In genomic region chr11:70730427-70731038, GRCm38 (mm10) we compare ENCODE assay signal across 12 mouse cellular contexts. TPM values are rescaled to one million over a fixed set of nuclear protein-coding genes. Genes with fewer than 3 reads are reported as not detected.
DNase-seq lines count a peak whose midpoint lies in the region; ATAC-seq and TF ChIP-seq lines count a peak whose summit lies in the region.
"Had no signal": no experiment of that assay in that cellular context is flagged by ENCODE, and none has a peak within 500 bp of the region (broad histone marks: within the 10 kb centered on the region; RNA-seq: fewer than 3 reads in every experiment).

No protein-coding gene starts in this region.

- peaks cover 32% of the 10 kb centered on the region for H3K36me3 ChIP-seq in midbrain, embryonic 15.5 days (replicated peaks)
- H3K36me3 ChIP-seq in midbrain, embryonic 13.5 days, result peaks cover 40% of the 10 kb centered on the region
- peaks cover 14% of the 10 kb centered on the region; the same call in 1 of the 2 replicates for H3K36me3 ChIP-seq in stomach, postnatal 0 days (ENCODE audit: control insufficient read depth, insufficient read depth, low read length)

- no peak overlapping the region for H3K4me3 ChIP-seq in cerebellum, adult 2 months (replicated peaks; ENCODE audit: insufficient read depth, low read depth, low read length)
- H3K4me3 ChIP-seq in midbrain, embryonic 15.5 days, result no peak overlapping the region
- H3K4me3 ChIP-seq in midbrain, embryonic 13.5 days (replicated peaks), result no peak overlapping the region
- H3K4me3 ChIP-seq in stomach, postnatal 0 days (ENCODE audit: low read depth, low read length), result no peak overlapping the region
- H3K4me3 ChIP-seq: limb, embryonic 13.5 days; megakaryocyte, embryonic 14.5 days had no signal

- TF ChIP-seq POLR2A in cerebellum, adult 2 months (IDR thresholded peaks at IDR 0.05; ENCODE audit: borderline replicate concordance, insufficient read depth, low read length), result no peak

- H3K9me3 ChIP-seq in midbrain, embryonic 15.5 days, result no peaks in the 10 kb centered on the region
- no peaks in the 10 kb centered on the region for H3K9me3 ChIP-seq in midbrain, embryonic 13.5 days
- no peaks in the 10 kb centered on the region for H3K9me3 ChIP-seq in stomach, postnatal 0 days (ENCODE audit: control insufficient read depth, low read length)
- H3K9me3 ChIP-seq: limb, embryonic 13.5 days; megakaryocyte, embryonic 14.5 days had no signal

- no peak for ATAC-seq in midbrain, embryonic 15.5 days (replicated peaks)
- ATAC-seq in midbrain, embryonic 13.5 days, result no peak
- peak; percentile 55; the same call in 1 of the 2 replicates for ATAC-seq in stomach, postnatal 0 days (ENCODE audit: low FRiP score, low TSS enrichment)
- ATAC-seq in CD4-positive, CD25-positive, alpha-beta regulatory T cell, adult 4 months, result no peak

- no peaks in the 10 kb centered on the region for H3K27me3 ChIP-seq in cerebellum, adult 2 months (ENCODE audit: control insufficient read depth, insufficient read depth, low read length)
- H3K27me3 ChIP-seq in midbrain, embryonic 15.5 days (replicated peaks), result no peaks in the 10 kb centered on the region
- no peaks in the 10 kb centered on the region for H3K27me3 ChIP-seq in midbrain, embryonic 13.5 days
- no peaks in the 10 kb centered on the region for H3K27me3 ChIP-seq in stomach, postnatal 0 days (ENCODE audit: control insufficient read depth, insufficient read depth, low read length)
- H3K27me3 ChIP-seq: limb, embryonic 13.5 days had no signal

- no peak for TF ChIP-seq CTCF in cerebellum, adult 2 months (IDR thresholded peaks at IDR 0.05; ENCODE audit: borderline replicate concordance, insufficient read depth, low read depth, low read length)
- no peak for TF ChIP-seq CTCF in stomach, postnatal 0 days (IDR thresholded peaks at IDR 0.05; ENCODE audit: low read depth)

- peak overlapping the region; percentile 50; the same call in 1 of the 2 replicates for H3K27ac ChIP-seq in cerebellum, adult 2 months (ENCODE audit: insufficient read depth, low read length)
- 0 out of 2 replicates have a peak overlapping the region, but pooled peaks have one; percentile 20 for H3K27ac ChIP-seq in midbrain, embryonic 15.5 days
- H3K27ac ChIP-seq in midbrain, embryonic 13.5 days, result no peak overlapping the region
- no peak overlapping the region for H3K27ac ChIP-seq in stomach, postnatal 0 days (replicated peaks)
- H3K27ac ChIP-seq: limb, embryonic 13.5 days had no signal

- no peak overlapping the region for H3K4me2 ChIP-seq in midbrain, embryonic 15.5 days
- H3K4me2 ChIP-seq in midbrain, embryonic 13.5 days (replicated peaks), result no peak overlapping the region
- H3K4me2 ChIP-seq in stomach, postnatal 0 days (replicated peaks; ENCODE audit: low read depth), result no peak overlapping the region
- H3K4me2 ChIP-seq: limb, embryonic 13.5 days had no signal

- WGBS in cerebellum, adult 2 months, result 75% methylated on average over 9 of the region's 9 CpGs
- WGBS in midbrain, embryonic 15.5 days, result 87% methylated on average over 9 of the region's 9 CpGs
- 83% methylated on average over 9 of the region's 9 CpGs for WGBS in midbrain, embryonic 13.5 days
- whole genome bisulfite sequencing in stomach, postnatal 0 days, result 58% methylated on average over 9 of the region's 9 CpGs

- no peak for TF ChIP-seq EP300 in stomach, postnatal 0 days (optimal IDR thresholded peaks at IDR 0.05)

- no peak overlapping the region for H3K9ac ChIP-seq in midbrain, embryonic 15.5 days
- H3K9ac ChIP-seq in midbrain, embryonic 13.5 days (replicated peaks), result no peak overlapping the region
- H3K9ac ChIP-seq in stomach, postnatal 0 days (ENCODE audit: low read length), result no peak overlapping the region
- H3K9ac ChIP-seq: limb, embryonic 13.5 days had no signal

- 0 out of 2 replicates have a peak, but pooled peaks cover 5% of the 10 kb centered on the region for H3K4me1 ChIP-seq in cerebellum, adult 2 months (ENCODE audit: control insufficient read depth, insufficient read depth, low read length)
- H3K4me1 ChIP-seq in midbrain, embryonic 15.5 days, result no peaks in the 10 kb centered on the region
- no peaks in the 10 kb centered on the region for H3K4me1 ChIP-seq in midbrain, embryonic 13.5 days (replicated peaks)
- H3K4me1 ChIP-seq in stomach, postnatal 0 days (replicated peaks; ENCODE audit: control insufficient read depth, insufficient read depth), result no peaks in the 10 kb centered on the region

- no peak for DNase-seq in cerebellum, adult 2 months
- no peak for DNase-seq in cerebellum, adult 8-10 months
- DNase-seq in kidney, postnatal 14 days, result peak; percentile 55
- DNase-seq in stomach, postnatal 0 days (ENCODE audit: low spot score), result peak; percentile 37
- no peak for DNase-seq in cerebellum, postnatal 36 days
- DNase-seq: gastrocnemius, postnatal 14 days; thymus, postnatal 14 days had no signal

RNA-seq across cellular contexts. Expression of gene Kif1c, which starts 30.2 kb away (rescaled TPM):
- 55.9 and 65.6 TPM in 2 replicates for polyA plus RNA-seq in cerebellum, adult 2 months (2012; rRNA removed)
- polyA plus RNA-seq in midbrain, embryonic 15.5 days (2015; fragmentation: Nextera tagmentation; extraction: Ambion mirVana), result 1.9 TPM in 2 replicates
- polyA plus RNA-seq in midbrain, embryonic 13.5 days (2015; fragmentation: Nextera tagmentation; extraction: Ambion mirVana), result 1.4 and 2.1 TPM in 2 replicates
- polyA plus RNA-seq in stomach, postnatal 0 days (2015; fragmentation: Nextera tagmentation; extraction: Ambion mirVana), result 4.7 TPM in 2 replicates
- polyA plus RNA-seq in CD4-positive, CD25-positive, alpha-beta regulatory T cell, adult 4 months (2017; shearing (Covaris generic)), result 1 to 10 TPM; 1.0 to 1.1 TPM

RNA-seq across cellular contexts. Expression of gene Inca1, which starts 30.6 kb away (rescaled TPM):
- polyA plus RNA-seq in cerebellum, adult 2 months (2012; rRNA removed), result 4.0 and 4.6 TPM in 2 replicates
- polyA plus RNA-seq in midbrain, embryonic 15.5 days (2015; fragmentation: Nextera tagmentation; extraction: Ambion mirVana), result 1.0 and 1.7 TPM in 2 replicates
- 0.94 and 1.8 TPM in 2 replicates for polyA plus RNA-seq in midbrain, embryonic 13.5 days (2015; fragmentation: Nextera tagmentation; extraction: Ambion mirVana)
- polyA plus RNA-seq in stomach, postnatal 0 days (2015; fragmentation: Nextera tagmentation; extraction: Ambion mirVana), result 1.6 and 2.1 TPM in 2 replicates
- polyA plus RNA-seq in CD4-positive, CD25-positive, alpha-beta regulatory T cell, adult 4 months (2017; shearing (Covaris generic)), result 1 to 10 TPM in 1 of 2 experiments, under 1 TPM in 1; 0.30 to 1.2 TPM

RNA-seq across cellular contexts. Expression of gene Zfp3, which starts 33.5 kb away (rescaled TPM):
- 10.4 and 11.1 TPM in 2 replicates for polyA plus RNA-seq in cerebellum, adult 2 months (2012; rRNA removed)
- polyA plus RNA-seq in midbrain, embryonic 15.5 days (2015; fragmentation: Nextera tagmentation; extraction: Ambion mirVana), result 16.7 and 16.8 TPM in 2 replicates
- polyA plus RNA-seq in midbrain, embryonic 13.5 days (2015; fragmentation: Nextera tagmentation; extraction: Ambion mirVana), result 13.2 and 15.1 TPM in 2 replicates
- polyA plus RNA-seq in stomach, postnatal 0 days (2015; fragmentation: Nextera tagmentation; extraction: Ambion mirVana), result 3.4 and 3.8 TPM in 2 replicates
- polyA plus RNA-seq in CD4-positive, CD25-positive, alpha-beta regulatory T cell, adult 4 months (2017; shearing (Covaris generic)), result 1 to 10 TPM; 4.0 to 5.3 TPM

RNA-seq across cellular contexts. Expression of gene Camta2, which starts 42.6 kb away (rescaled TPM):
- polyA plus RNA-seq in cerebellum, adult 2 months (2012; rRNA removed), result 108 TPM in 2 replicates
- 23.5 and 25.0 TPM in 2 replicates for polyA plus RNA-seq in midbrain, embryonic 15.5 days (2015; fragmentation: Nextera tagmentation; extraction: Ambion mirVana)
- 15.3 and 16.4 TPM in 2 replicates for polyA plus RNA-seq in midbrain, embryonic 13.5 days (2015; fragmentation: Nextera tagmentation; extraction: Ambion mirVana)
- 6.5 and 7.9 TPM in 2 replicates for polyA plus RNA-seq in stomach, postnatal 0 days (2015; fragmentation: Nextera tagmentation; extraction: Ambion mirVana)
- polyA plus RNA-seq in CD4-positive, CD25-positive, alpha-beta regulatory T cell, adult 4 months (2017; shearing (Covaris generic)), result 10 to 100 TPM; 12.2 to 15.8 TPM

Comparison
In these comparisons a context has a peak if more than half of its experiments do, and no peak if none do; other contexts are left out.
1. H3K27ac ChIP-seq: peak in cerebellum, adult 2 months (single experiment) and midbrain, embryonic 15.5 days (single experiment); none in midbrain, embryonic 13.5 days (single experiment) and stomach, postnatal 0 days (single experiment).
2. DNase-seq: peak in kidney, postnatal 14 days (single experiment) and stomach, postnatal 0 days (single experiment); none in cerebellum, adult 2 months (0 of 2), cerebellum, adult 8-10 months (single experiment) and cerebellum, postnatal 36 days (0 of 2).